Mouse (Mus musculus) limb, embryonic 11.5 days (tissue): Measurements from ENCODE around the gene Foxn3. TPM values are rescaled to one million over a fixed set of nuclear protein-coding genes. Genes with fewer than 3 reads are reported as not detected.
A peak's percentile ranks its signal among the peaks of the same experiment; 100 is the strongest.

Source experiments
- ATAC-seq: fragments of 200-750 bp; cut with Nextera tagmentation; 2 replicates; pipeline ENCODE4 v1.8.0; 2017; ENCODE audit warnings: low read depth; ENCODE audit not compliant: insufficient number of reproducible peaks, low FRiP score, low TSS enrichment
- DNase-seq: peaks from one replicate; pipeline ENCODE4 v3.0.0-alpha.2; 2015; ENCODE audit warnings: low spot score
- H3K27ac ChIP-seq: fragments of 300-500 bp; sonication (generic); replicated peaks from 2 replicates; pipeline ENCODE4 v1.5.1; 2014; ENCODE audit warnings: low read depth, mild to moderate bottlenecking, low read length
- H3K27me3 ChIP-seq: fragments of 300-500 bp; sonication (generic); 2 replicates; pipeline ENCODE4 v1.6.1; 2014; ENCODE audit warnings: mild to moderate bottlenecking, low read length, mixed read lengths; ENCODE audit not compliant: control insufficient read depth, insufficient read depth
- H3K36me3 ChIP-seq: fragments of 300-500 bp; sonication (generic); 2 replicates; pipeline ENCODE4 v1.6.1; 2014; ENCODE audit warnings: mild to moderate bottlenecking, low read length, moderate library complexity, mixed read lengths; ENCODE audit not compliant: control insufficient read depth, insufficient read depth
- H3K4me1 ChIP-seq: fragments of 300-500 bp; sonication (generic); 2 replicates; pipeline ENCODE4 v1.6.1; 2014; ENCODE audit warnings: low read length, mixed read lengths; ENCODE audit not compliant: control insufficient read depth, insufficient read depth
- H3K4me2 ChIP-seq: fragments of 300-500 bp; sonication (generic); 2 replicates; pipeline ENCODE4 v1.6.1; 2014; ENCODE audit warnings: low read depth, mild to moderate bottlenecking, moderate library complexity; ENCODE audit not compliant: severe bottlenecking
- H3K4me3 ChIP-seq: fragments of 300-500 bp; sonication (generic); 2 replicates; pipeline ENCODE4 v1.5.1; 2014; ENCODE audit warnings: low read depth, low read length
- H3K9ac ChIP-seq: fragments of 300-500 bp; sonication (generic); 2 replicates; pipeline ENCODE4 v1.6.1; 2014; ENCODE audit warnings: mild to moderate bottlenecking, low read length
- H3K9me3 ChIP-seq: fragments of 300-500 bp; sonication (generic); 2 replicates; pipeline ENCODE4 v1.6.1; 2016; ENCODE audit warnings: low read length; ENCODE audit not compliant: control insufficient read depth
- WGBS: fragments of 180-500 bp; shearing (Covaris S2); extraction: QIAGEN DNeasy Blood & Tissue Kit; methylation state at CpG from one replicate; pipeline ENCODE4 v1.1.7; 2014; 5-methylcytosine and 5-hydroxymethylcytosine counted together
- polyA plus RNA-seq: library from polyadenylated mRNA; unstranded; fragments of >200 nt; fragmentation: Nextera tagmentation; extraction: Ambion mirVana; gene quantifications from 2 replicates; pipeline ENCODE4 v1.2.1, GENCODE M21; 2014

Foxn3 gene
- polyA plus RNA-seq, 1 experiment from 2014 or later = 95.6 TPM

DNA sequence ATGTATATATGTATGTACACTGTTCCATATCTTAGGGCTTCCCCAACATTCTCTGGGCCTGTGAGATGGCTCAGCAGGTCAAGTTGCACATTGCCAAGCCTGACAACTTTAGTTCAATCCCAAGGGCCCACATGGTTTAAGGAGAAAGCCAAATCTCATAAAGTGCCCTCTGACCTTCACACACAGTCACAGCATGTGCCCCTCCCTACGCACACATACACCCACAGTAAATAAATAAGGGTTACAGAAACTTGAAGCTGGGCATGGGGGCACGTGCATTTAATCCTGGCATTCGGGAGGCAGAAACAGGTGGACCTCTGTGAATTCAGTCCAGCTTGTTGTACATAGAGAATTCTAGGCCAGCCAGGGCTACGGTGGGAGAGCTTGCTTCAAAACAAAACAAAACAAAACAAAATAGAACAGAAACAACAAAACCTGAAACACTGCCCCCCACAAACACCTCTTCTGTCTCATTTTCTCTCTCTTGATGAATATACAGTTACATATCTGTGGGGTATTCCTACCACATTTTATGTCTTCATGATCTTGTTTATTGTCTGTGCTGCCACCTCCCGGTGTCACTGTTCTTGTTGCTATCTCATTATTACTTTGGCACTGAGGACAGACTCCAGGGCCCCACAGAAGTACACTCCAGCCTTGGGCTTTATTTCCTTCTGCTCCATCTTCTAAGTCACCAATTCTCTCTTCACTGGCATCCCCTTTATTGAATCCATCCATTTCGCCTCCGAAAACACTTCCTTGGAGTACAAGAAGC, 19.8 kb downstream of the Foxn3 start:
- 91% methylated on average over 7 of the region's 7 CpGs for WGBS
- ATAC-seq = no peak
- no peak for DNase-seq
- H3K4me3 ChIP-seq = no peak overlapping the region
- no peak overlapping the region for H3K27ac ChIP-seq
- no peak overlapping the region for H3K4me2 ChIP-seq
- H3K27me3 ChIP-seq = no peaks in the 10 kb centered on the region
- H3K9me3 ChIP-seq = no peaks in the 10 kb centered on the region
- H3K4me1 ChIP-seq = no peaks in the 10 kb centered on the region
- H3K9ac ChIP-seq = no peak overlapping the region
- no peaks in the 10 kb centered on the region for H3K36me3 ChIP-seq

DNA sequence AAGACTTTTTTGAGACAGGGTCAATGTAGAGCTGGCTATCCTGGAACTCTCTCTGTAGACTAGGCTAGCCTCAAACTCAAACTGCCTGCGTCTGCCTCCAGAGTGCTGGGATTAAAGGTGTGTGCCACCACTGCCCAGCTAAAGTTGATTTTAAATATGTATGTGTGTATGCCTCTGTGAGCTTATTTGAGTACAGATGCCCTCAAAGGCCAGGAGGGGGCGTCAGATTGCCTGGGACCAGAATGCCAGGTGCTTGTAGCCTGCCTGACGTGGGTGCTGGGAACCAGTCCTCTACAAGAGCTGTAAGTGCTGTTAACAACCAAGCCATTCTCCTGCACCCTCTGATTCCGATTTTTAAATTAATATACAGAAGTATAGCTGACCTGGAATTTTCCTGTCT, 23.2 kb downstream of the Foxn3 start:
- Histone ChIP-seq H3K27me3 (no peaks in the 10 kb centered on the region), H3K4me1 (no peaks in the 10 kb centered on the region), H3K9me3 (peaks cover 5% of the 10 kb centered on the region; the same call in 1 of the 2 replicates), H3K4me2 (no peak overlapping the region), H3K36me3 (no peaks in the 10 kb centered on the region), H3K9ac (no peak overlapping the region), H3K4me3 (no peak overlapping the region), H3K27ac (no peak overlapping the region)
- WGBS = 89% methylated on average over 4 of the region's 4 CpGs
- no peak for DNase-seq
- no peak for ATAC-seq

DNA sequence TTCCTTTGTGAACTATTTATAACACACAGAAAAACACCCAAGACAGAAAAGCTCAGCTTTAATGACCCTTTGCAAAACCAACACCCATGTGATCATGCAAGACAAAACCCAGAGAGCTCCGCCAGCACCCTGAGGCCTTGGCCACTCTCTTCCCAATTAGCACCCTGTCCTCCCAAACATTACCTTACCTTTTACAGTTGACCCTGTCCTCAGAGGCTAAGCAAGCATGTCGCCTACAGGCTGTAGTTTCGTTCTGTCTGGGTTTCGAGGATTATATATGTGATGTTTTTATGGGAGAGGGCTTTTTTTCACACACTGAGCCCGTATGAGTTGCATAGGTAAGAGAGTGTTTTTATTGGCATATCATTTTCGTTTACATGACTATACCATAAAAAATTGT, 26.1 kb downstream of the Foxn3 start:
- DNase-seq = no peak
- H3K4me1 ChIP-seq = no peaks in the 10 kb centered on the region
- no peak overlapping the region for H3K4me2 ChIP-seq
- no peak overlapping the region for H3K4me3 ChIP-seq
- 82% methylated on average over 6 of the region's 6 CpGs for WGBS
- no peaks in the 10 kb centered on the region for H3K27me3 ChIP-seq
- no peaks in the 10 kb centered on the region; the same call in 1 of the 2 replicates for H3K36me3 ChIP-seq
- peaks cover 5% of the 10 kb centered on the region; the same call in 1 of the 2 replicates for H3K9me3 ChIP-seq
- no peak overlapping the region for H3K9ac ChIP-seq
- no peak for ATAC-seq
- H3K27ac ChIP-seq = no peak overlapping the region

DNA sequence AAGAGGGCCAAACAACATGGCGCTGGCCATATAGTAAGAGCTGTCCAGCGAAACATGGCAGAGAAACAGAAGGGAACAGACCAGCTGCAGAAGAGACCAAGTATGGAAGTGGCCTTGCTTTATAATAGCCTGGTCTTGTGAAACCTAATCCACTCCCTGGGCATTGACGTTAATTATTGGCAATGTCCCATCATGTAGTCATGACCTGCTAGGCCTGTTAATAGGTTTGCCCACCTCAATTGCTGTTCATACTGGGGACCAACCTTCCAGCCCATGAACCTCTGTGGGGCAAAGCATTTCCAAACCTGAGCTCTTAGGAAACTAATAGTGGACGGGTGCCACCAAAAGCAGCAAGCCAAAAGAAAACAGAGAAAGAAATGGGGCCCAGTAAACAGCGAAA, 27.0 kb downstream of the Foxn3 start:
- no peak for ATAC-seq
- H3K4me2 ChIP-seq = no peak overlapping the region
- no peak overlapping the region for H3K9ac ChIP-seq
- no peaks in the 10 kb centered on the region for H3K27me3 ChIP-seq
- no peak overlapping the region for H3K4me3 ChIP-seq
- H3K4me1 ChIP-seq = no peaks in the 10 kb centered on the region
- DNase-seq = no peak
- peaks cover 5% of the 10 kb centered on the region; the same call in 1 of the 2 replicates for H3K9me3 ChIP-seq
- WGBS = 96% methylated on average over 5 of the region's 5 CpGs
- no peaks in the 10 kb centered on the region; the same call in 1 of the 2 replicates for H3K36me3 ChIP-seq
- H3K27ac ChIP-seq = no peak overlapping the region

DNA sequence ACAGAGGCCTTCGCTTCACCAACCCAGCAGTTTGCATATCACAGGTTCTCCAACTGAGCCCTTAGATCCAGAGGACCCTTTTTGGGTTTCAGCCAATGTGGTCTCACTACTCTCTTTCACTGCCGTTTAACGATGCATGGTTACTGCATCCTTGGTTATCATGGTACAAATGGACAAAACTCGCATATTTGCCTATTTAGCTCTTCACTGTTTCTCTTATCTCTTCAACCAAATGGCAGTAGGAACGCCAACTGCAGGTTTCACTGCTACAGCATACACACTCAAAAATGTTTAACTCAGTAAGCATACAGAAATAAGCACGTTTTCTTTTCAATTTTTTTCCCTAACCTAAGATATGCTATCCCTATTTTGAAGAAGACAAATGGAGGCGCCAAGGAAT, 31.0 kb downstream of the Foxn3 start:
- Histone ChIP-seq H3K9me3 (peaks cover 5% of the 10 kb centered on the region; the same call in 1 of the 2 replicates), H3K4me1 (peaks cover 30% of the 10 kb centered on the region), H3K9ac (no peak overlapping the region), H3K4me2 (no peak overlapping the region), H3K27me3 (no peaks in the 10 kb centered on the region), H3K27ac (no peak overlapping the region), H3K36me3 (no peaks in the 10 kb centered on the region; the same call in 1 of the 2 replicates), H3K4me3 (no peak overlapping the region)
- ATAC-seq (no peak), DNase-seq (no peak)
- 92% methylated on average over 7 of the region's 7 CpGs for WGBS

DNA sequence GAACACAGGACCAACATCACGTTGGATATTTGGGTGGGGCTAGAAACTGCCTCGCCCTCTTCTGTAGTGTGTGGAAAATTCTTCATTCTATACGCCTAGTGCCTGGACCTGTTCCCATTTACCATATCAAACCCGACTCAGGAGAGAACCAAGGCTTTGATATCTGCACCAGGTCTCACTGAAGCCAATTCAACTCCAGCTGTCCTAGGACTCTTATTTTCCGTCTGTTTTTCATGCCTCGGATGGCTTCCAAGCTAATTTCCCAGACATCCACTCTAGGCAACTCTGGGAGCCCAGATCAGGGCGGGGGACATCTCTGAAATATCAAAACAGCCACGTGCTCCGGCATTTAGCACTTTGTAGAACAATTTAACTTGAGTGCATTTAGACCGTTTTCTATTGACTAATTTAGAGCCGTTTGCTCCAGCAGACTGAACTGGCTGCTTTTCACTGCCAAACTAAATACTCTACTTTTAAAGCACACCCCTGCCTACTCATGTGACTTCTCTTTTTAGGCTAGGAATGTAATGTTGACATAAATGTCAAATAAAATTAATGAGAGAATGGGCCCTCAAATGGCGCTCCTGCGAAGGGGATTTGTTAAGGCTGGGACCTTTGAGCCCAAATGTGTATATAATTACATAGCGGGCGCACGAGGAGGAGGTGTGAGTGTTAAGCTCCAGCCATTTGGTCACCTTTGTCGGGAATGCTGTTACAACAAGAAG, 33.5 kb downstream of the Foxn3 start:
- H3K9me3 ChIP-seq = no peaks in the 10 kb centered on the region
- H3K27ac ChIP-seq = peak overlapping the region; percentile 56; the same call in 1 of the 2 replicates
- ATAC-seq = no peak; the same call in 1 of the 2 replicates
- no peaks in the 10 kb centered on the region for H3K27me3 ChIP-seq
- no peak overlapping the region for H3K9ac ChIP-seq
- 22% methylated on average over 17 of the region's 17 CpGs for WGBS
- DNase-seq = peak; percentile 48
- no peaks in the 10 kb centered on the region; the same call in 1 of the 2 replicates for H3K36me3 ChIP-seq
- H3K4me1 ChIP-seq = peaks cover 35% of the 10 kb centered on the region
- H3K4me2 ChIP-seq = peak overlapping the region; percentile 28; the same call in 1 of the 2 replicates
- no peak overlapping the region for H3K4me3 ChIP-seq

DNA sequence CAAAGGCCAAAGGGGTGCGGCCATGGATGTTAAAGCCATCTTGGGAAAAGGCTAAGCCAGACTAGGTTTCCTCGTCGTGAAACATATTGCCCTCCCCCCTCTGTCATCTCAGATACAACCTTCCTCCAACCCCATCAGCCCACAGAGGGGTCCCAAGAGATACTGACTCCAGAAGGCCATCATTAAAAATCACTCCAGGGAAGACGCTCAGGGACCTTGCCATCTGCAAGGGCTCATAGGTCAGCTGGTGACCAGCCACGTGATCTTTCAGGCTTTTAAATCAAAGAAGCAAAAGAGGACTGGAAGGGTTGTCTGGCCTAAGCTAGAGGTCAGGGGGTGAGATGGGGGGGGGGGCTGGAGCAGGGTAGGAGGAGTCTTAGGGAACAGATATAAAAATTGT, 34.4 kb downstream of the Foxn3 start:
- no peak overlapping the region for H3K27ac ChIP-seq
- H3K4me2 ChIP-seq = no peak overlapping the region
- ATAC-seq (no peak), DNase-seq (no peak)
- H3K4me1 ChIP-seq = peaks cover 35% of the 10 kb centered on the region
- no peaks in the 10 kb centered on the region for H3K27me3 ChIP-seq
- 31% methylated on average over 5 of the region's 5 CpGs for WGBS
- H3K9ac ChIP-seq = no peak overlapping the region
- no peak overlapping the region for H3K4me3 ChIP-seq
- no peaks in the 10 kb centered on the region; the same call in 1 of the 2 replicates for H3K36me3 ChIP-seq
- no peaks in the 10 kb centered on the region for H3K9me3 ChIP-seq

DNA sequence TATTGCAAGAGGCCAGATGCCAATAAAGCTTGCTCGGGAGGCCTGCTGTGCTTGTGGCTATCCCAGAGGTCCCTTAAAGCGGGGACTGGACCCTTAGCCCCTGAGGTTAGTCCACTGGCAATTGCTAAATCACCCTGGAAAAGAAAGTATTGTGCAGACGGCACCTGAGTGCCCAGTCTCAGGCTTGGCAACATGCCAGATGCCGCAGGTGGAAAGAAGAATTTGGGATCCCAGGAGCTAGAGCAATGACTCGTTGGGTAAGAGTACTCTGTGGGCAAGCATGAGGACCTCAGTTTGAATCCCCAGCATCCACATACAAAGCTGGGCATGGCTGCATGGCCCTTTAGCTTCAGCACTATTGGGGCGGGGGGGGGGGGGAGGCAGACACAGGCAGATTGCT, 35.9 kb downstream of the Foxn3 start:
- DNase-seq (no peak), ATAC-seq (no peak)
- no peak overlapping the region for H3K9ac ChIP-seq
- H3K27ac ChIP-seq = no peak overlapping the region
- H3K27me3 ChIP-seq = no peaks in the 10 kb centered on the region
- H3K36me3 ChIP-seq = no peaks in the 10 kb centered on the region
- H3K4me1 ChIP-seq = peaks cover 35% of the 10 kb centered on the region
- H3K4me3 ChIP-seq = no peak overlapping the region
- H3K9me3 ChIP-seq = no peaks in the 10 kb centered on the region
- WGBS = 66% methylated on average over 6 of the region's 6 CpGs
- H3K4me2 ChIP-seq = no peak overlapping the region
